Mouse (Mus musculus): Measurements from ENCODE around the gene C77080. TPM values are rescaled to one million over a fixed set of nuclear protein-coding genes. Genes with fewer than 3 reads are reported as not detected.
A peak's percentile ranks its signal among the peaks of the same experiment; 100 is the strongest.

The C77080 gene
- polyA plus RNA-seq (2012; ENCODE audit: insufficient read depth, low replicate concordance), result 6.4 and 8.7 TPM in 2 replicates

- H3K4me3 ChIP-seq (replicated peaks), result peak within 1 kb of the TSS; percentile 64
- H3K9me3 ChIP-seq, result no peaks in the 10 kb centered on the region
- no peak for TF ChIP-seq FLI1 (IDR thresholded peaks at IDR 0.05; ENCODE audit: low read length)
- TF ChIP-seq GATA1 (IDR thresholded peaks at IDR 0.05; ENCODE audit: borderline replicate concordance, low read length), result no peak
- peaks cover 88% of the 10 kb centered on the region for H3K4me1 ChIP-seq
- H3K36me3 ChIP-seq (replicated peaks; ENCODE audit: low read length), result no peaks in the 10 kb centered on the region
- peaks cover 2% of the 10 kb centered on the region for H3K27me3 ChIP-seq (replicated peaks)
These were observed at the start of gene C77080 for GRCm38 (mm10) chr4:129261196-129261595. Gene C77080, minus strand, starts transcription at chr4:129261404.

GRCm38 (mm10) chr4:129307936-129308335, 46.7 kb upstream of the C77080 start:
- Histone ChIP-seq H3K27me3 (replicated peaks) (no peaks in the 10 kb centered on the region), H3K9me3 (no peaks in the 10 kb centered on the region), H3K4me3 (replicated peaks) (no peak overlapping the region), H3K36me3 (replicated peaks; ENCODE audit: low read length) (peaks cover 70% of the 10 kb centered on the region), H3K4me1 (peaks cover 18% of the 10 kb centered on the region)
- TF ChIP-seq FLI1 (IDR thresholded peaks at IDR 0.05; ENCODE audit: low read length) (no peak), GATA1 (IDR thresholded peaks at IDR 0.05; ENCODE audit: borderline replicate concordance, low read length) (no peak)

- peaks cover 18% of the 10 kb centered on the region for H3K4me1 ChIP-seq
- peaks cover 7% of the 10 kb centered on the region for H3K9me3 ChIP-seq
- TF ChIP-seq GATA1 (IDR thresholded peaks at IDR 0.05; ENCODE audit: borderline replicate concordance, low read length) (no peak), FLI1 (IDR thresholded peaks at IDR 0.05; ENCODE audit: low read length) (no peak)
- H3K4me3 ChIP-seq (replicated peaks), result no peak overlapping the region
- no peaks in the 10 kb centered on the region for H3K27me3 ChIP-seq (replicated peaks)
- H3K36me3 ChIP-seq (replicated peaks; ENCODE audit: low read length), result peaks cover 38% of the 10 kb centered on the region
These were observed 43.1 kb upstream of the C77080 start for GRCm38 (mm10) chr4:129304306-129304705.

- Histone ChIP-seq H3K4me3 (replicated peaks) (no peak overlapping the region), H3K9me3 (peaks cover 7% of the 10 kb centered on the region), H3K27me3 (replicated peaks) (no peaks in the 10 kb centered on the region), H3K36me3 (replicated peaks; ENCODE audit: low read length) (peaks cover 33% of the 10 kb centered on the region), H3K4me1 (peaks cover 18% of the 10 kb centered on the region)
- TF ChIP-seq FLI1 (IDR thresholded peaks at IDR 0.05; ENCODE audit: low read length) (no peak), GATA1 (IDR thresholded peaks at IDR 0.05; ENCODE audit: borderline replicate concordance, low read length) (no peak)
These were observed 42.6 kb upstream of the C77080 start for GRCm38 (mm10) chr4:129303816-129304215.

GRCm38 (mm10) chr4:129303401-129303800, 42.2 kb upstream of the C77080 start:
- Histone ChIP-seq H3K4me3 (replicated peaks) (no peak overlapping the region), H3K36me3 (replicated peaks; ENCODE audit: low read length) (peaks cover 29% of the 10 kb centered on the region), H3K4me1 (peaks cover 18% of the 10 kb centered on the region), H3K9me3 (peaks cover 7% of the 10 kb centered on the region), H3K27me3 (replicated peaks) (peaks cover 3% of the 10 kb centered on the region)
- TF ChIP-seq GATA1 (IDR thresholded peaks at IDR 0.05; ENCODE audit: borderline replicate concordance, low read length), result no peak
- no peak for TF ChIP-seq FLI1 (IDR thresholded peaks at IDR 0.05; ENCODE audit: low read length)

DNA sequence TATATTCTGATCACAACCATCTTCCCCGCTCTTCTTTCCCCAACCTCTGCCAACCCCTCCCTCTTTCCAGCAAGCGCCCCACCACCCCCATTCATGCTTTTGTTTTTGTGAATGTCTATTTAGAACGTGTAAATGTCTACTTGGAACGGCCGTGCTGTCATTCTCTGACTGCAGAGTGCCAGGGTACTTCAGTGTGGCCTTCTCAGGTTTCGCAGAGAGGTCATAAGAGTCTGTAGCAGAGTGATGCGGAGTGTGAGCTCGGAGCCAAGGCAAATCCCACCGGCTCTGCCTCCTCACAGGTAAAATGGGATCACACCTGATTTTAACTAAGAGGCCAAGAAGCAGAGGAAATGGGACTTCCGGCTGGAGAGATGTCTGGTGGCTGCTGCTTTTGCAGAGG, 37.9 kb upstream of the C77080 start:
- TF ChIP-seq GATA1 (IDR thresholded peaks at IDR 0.05; ENCODE audit: borderline replicate concordance, low read length) (no peak), FLI1 (IDR thresholded peaks at IDR 0.05; ENCODE audit: low read length) (no peak)
- H3K4me3 ChIP-seq (replicated peaks), result no peak overlapping the region

GRCm38 (mm10) chr4:129297724-129298123, 36.5 kb upstream of the C77080 start:
- Histone ChIP-seq H3K4me1 (no peaks in the 10 kb centered on the region), H3K9me3 (peaks cover 18% of the 10 kb centered on the region), H3K4me3 (replicated peaks) (no peak overlapping the region), H3K36me3 (replicated peaks; ENCODE audit: low read length) (no peaks in the 10 kb centered on the region), H3K27me3 (replicated peaks) (peaks cover 23% of the 10 kb centered on the region)
- no peak for TF ChIP-seq GATA1 (IDR thresholded peaks at IDR 0.05; ENCODE audit: borderline replicate concordance, low read length)
- TF ChIP-seq FLI1 (IDR thresholded peaks at IDR 0.05; ENCODE audit: low read length), result no peak

More for the DNA sequence above, 37.9 kb upstream of the C77080 start:
- H3K4me1 ChIP-seq, result peaks cover 4% of the 10 kb centered on the region
- peaks cover 10% of the 10 kb centered on the region for H3K27me3 ChIP-seq (replicated peaks)
- H3K36me3 ChIP-seq (replicated peaks; ENCODE audit: low read length), result no peaks in the 10 kb centered on the region
- peaks cover 7% of the 10 kb centered on the region for H3K9me3 ChIP-seq

GRCm38 (mm10) chr4:129296066-129296465, 34.9 kb upstream of the C77080 start:
- H3K4me3 ChIP-seq (replicated peaks), result no peak overlapping the region
- TF ChIP-seq FLI1 (IDR thresholded peaks at IDR 0.05; ENCODE audit: low read length) (no peak), GATA1 (IDR thresholded peaks at IDR 0.05; ENCODE audit: borderline replicate concordance, low read length) (no peak)

GRCm38 (mm10) chr4:129295188-129295587, 34.0 kb upstream of the C77080 start:
- H3K9me3 ChIP-seq, result peaks cover 20% of the 10 kb centered on the region
- peaks cover 38% of the 10 kb centered on the region for H3K27me3 ChIP-seq (replicated peaks)
- H3K36me3 ChIP-seq (replicated peaks; ENCODE audit: low read length), result no peaks in the 10 kb centered on the region
- H3K4me3 ChIP-seq (replicated peaks), result no peak overlapping the region
- H3K4me1 ChIP-seq, result no peaks in the 10 kb centered on the region
- TF ChIP-seq FLI1 (IDR thresholded peaks at IDR 0.05; ENCODE audit: low read length) (no peak), GATA1 (IDR thresholded peaks at IDR 0.05; ENCODE audit: borderline replicate concordance, low read length) (no peak)

More at GRCm38 (mm10) chr4:129296066-129296465, 34.9 kb upstream of the C77080 start:
- peaks cover 20% of the 10 kb centered on the region for H3K9me3 ChIP-seq
- peaks cover 34% of the 10 kb centered on the region for H3K27me3 ChIP-seq (replicated peaks)
- no peaks in the 10 kb centered on the region for H3K4me1 ChIP-seq
- no peaks in the 10 kb centered on the region for H3K36me3 ChIP-seq (replicated peaks; ENCODE audit: low read length)

GRCm38 (mm10) chr4:129293702-129294101, 32.5 kb upstream of the C77080 start:
- Histone ChIP-seq H3K4me1 (no peaks in the 10 kb centered on the region), H3K36me3 (replicated peaks; ENCODE audit: low read length) (no peaks in the 10 kb centered on the region), H3K27me3 (replicated peaks) (peaks cover 50% of the 10 kb centered on the region), H3K9me3 (peaks cover 25% of the 10 kb centered on the region), H3K4me3 (replicated peaks) (peak overlapping the region; percentile 23)
- TF ChIP-seq GATA1 (IDR thresholded peaks at IDR 0.05; ENCODE audit: borderline replicate concordance, low read length), result no peak
- TF ChIP-seq FLI1 (IDR thresholded peaks at IDR 0.05; ENCODE audit: low read length), result no peak

Measured in megakaryocyte, embryonic 14.5 days (primary cell).